Mouse (Mus musculus) bone marrow macrophage, adult 2 months (primary cell): ENCODE measurements around the gene Asrgl1.

Experiments used
- CTCF ChIP-seq: IDR thresholded peaks from 2 replicates; pipeline ENCODE4 v1.5.1; 2012; ENCODE audit warnings: low read depth, mild to moderate bottlenecking, low read length, moderate library complexity
- POLR2A ChIP-seq: IDR thresholded peaks from 2 replicates; pipeline ENCODE4 v1.6.1; 2012; ENCODE audit warnings: mild to moderate bottlenecking, low read depth, low read length, borderline replicate concordance

- TF ChIP-seq POLR2A (no peak), CTCF (no peak)
Measured at GRCm38 (mm10) chr19:9143230-9143629, 7.8 kb upstream of the Asrgl1 start.
